Mouse (Mus musculus) left cerebral cortex, postnatal 4 days (tissue): ENCODE data around the gene Hepacam2. TPM values are rescaled to one million over a fixed set of nuclear protein-coding genes. Genes with fewer than 3 reads are reported as not detected.
A peak's percentile ranks its signal among the peaks of the same experiment; 100 is the strongest.
"Not testable (repeated sequence)": the region's sequence is repeated elsewhere in the genome, so short reads cannot be mapped to it uniquely, and the experiment has no call there.

ENCODE experiments used
- DNase-seq: peaks from one replicate; pipeline ENCODE4 v3.0.0-alpha.2; 2022
- intact Hi-C: fragments of 180-260 bp; cut with DNase I; formaldehyde crosslinking; loops from one replicate; pipeline ENCODE4 v1.15.1; 2025
- total RNA-seq, 2 experiments: library from RNA; stranded (reverse); gene quantifications; 2 replicates each; pipeline ENCODE4 v1.2.3; 2021

The Hepacam2 gene
- total RNA-seq, 2 experiments from 2014 or later: 0.77 to 0.80 TPM

DNA sequence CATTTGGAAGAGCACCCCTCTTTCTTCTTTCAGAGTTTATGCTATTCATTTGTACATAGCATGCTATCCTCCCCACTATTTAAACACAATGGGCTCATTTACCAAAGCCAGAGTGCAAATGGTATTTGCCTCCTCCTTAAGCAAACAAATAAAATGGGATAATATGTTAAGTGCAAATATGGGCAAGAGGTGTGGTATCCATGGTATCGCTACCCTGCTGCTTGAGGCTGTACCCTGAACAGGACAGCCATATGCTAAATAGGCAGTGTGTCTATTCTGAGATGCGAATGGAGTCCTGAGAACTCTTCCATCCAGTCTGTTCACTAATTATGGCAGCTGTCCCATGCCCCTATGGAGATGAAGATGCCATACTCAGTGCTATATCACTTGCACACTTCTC lies 27.4 kb downstream of the Hepacam2 start:
- intact Hi-C loops: no loop called here
- no peak for DNase-seq

GRCm38 (mm10) chr6:3468627-3469026 lies 29.5 kb downstream of the Hepacam2 start:
- intact Hi-C loops: no loop called here
- no peak for DNase-seq

- DNase-seq: no peak
- intact Hi-C loops: no loop called here
Observed at GRCm38 (mm10) chr6:3463594-3463993, 34.5 kb downstream of the Hepacam2 start.

GRCm38 (mm10) chr6:3463026-3463425 lies 35.1 kb downstream of the Hepacam2 start:
- intact Hi-C loops: no loop called here
- no peak for DNase-seq

GRCm38 (mm10) chr6:3455944-3456536 lies 42.1 kb downstream of the Hepacam2 start:
- DNase-seq: peak; percentile 58
- intact Hi-C loops: no loop called here

DNA sequence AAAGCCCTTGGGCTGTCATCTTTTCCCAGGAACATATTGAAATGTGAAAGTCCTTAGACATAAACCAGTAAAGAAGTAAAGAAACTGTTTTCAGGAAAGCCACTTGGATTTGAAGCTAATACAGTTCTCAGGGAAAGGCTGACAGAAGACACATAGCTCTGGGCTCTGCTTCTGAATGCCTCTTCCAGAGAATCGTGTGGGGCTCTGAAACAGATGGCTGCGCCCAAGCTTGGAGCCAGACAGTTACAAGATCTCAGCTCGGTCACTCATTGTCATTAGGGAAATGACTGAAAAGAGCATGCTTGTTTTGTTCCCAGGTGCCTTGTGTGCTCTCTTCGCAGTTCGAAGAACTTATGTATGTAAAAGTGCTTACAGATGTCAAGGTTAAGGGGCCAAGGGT lies 43.7 kb downstream of the Hepacam2 start:
- intact Hi-C loops: no loop called here
- DNase-seq: peak; percentile 17

DNA sequence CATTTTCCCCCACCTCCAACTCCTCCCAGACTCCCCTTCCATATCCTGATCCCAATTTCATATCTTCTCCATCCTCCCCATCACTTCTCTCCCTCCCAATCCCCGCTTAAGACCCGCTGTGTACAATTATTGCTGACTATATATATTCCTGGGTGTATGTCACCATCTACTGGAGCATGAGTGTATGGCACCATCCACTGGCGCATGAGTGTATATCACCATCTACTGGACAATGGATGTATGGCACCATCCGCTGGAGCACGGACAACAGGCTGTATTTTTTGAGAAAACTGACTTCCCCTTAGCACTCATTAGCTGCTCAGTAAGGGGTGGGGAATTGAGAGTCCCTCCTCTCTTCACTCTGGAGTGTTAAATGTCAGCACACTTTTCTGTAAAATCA lies 50.7 kb downstream of the Hepacam2 start:
- intact Hi-C loops: no loop called here
- peak; percentile 54 for DNase-seq

DNA sequence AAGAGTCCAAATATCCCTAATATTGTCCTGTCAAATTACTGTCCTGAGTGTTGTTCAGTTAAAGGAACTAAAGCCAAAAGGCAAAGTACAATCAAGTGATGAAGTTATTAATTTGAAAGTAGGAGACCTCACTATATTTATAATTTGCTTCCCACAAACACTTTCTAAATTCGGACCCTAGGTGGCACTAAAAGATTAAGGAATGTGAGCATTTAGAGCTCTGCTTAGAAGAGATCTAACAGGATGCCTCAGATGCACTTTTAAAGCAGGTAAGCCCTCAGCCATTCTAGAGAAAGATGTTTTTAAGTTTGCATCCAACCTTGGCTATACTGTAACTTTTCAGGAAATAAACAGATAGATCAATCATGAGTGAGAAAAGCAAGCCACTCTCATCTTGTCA lies 54.2 kb downstream of the Hepacam2 start:
- no peak for DNase-seq
- intact Hi-C loops: no loop called here

DNA sequence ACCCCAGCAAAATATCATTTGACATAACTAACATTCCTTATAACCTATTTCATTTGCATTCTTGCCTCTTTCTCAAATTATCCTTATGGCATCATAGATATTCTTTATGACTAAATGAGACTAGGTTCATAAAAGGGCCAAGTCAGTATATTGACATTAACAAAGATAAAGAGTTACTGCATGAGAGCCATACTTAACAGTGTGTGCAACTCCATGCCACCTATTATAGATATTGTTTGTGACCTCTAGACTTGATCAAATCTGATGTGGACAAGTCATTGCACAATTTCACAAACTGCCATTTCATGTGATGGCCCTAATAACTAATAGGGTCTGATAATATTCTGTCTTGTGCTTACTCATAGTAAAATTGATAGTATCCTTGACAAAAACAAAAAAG lies 62.0 kb downstream of the Hepacam2 start:
- intact Hi-C loops: no loop called here
- no peak for DNase-seq

- intact Hi-C loops, DNase-seq: not testable (repeated sequence)
Observed at GRCm38 (mm10) chr6:3430976-3431375, 67.1 kb downstream of the Hepacam2 start.

- no peak for DNase-seq
- intact Hi-C loops: loop anchor here (2.0 kb wide), 1 partner anchor 38 kb away; no protein-coding TSS in a partner anchor
Observed at GRCm38 (mm10) chr6:3427047-3427446, 71.1 kb downstream of the Hepacam2 start.

- intact Hi-C loops: not testable (repeated sequence)
Observed at GRCm38 (mm10) chr6:3425333-3425732, 72.8 kb downstream of the Hepacam2 start.

DNA sequence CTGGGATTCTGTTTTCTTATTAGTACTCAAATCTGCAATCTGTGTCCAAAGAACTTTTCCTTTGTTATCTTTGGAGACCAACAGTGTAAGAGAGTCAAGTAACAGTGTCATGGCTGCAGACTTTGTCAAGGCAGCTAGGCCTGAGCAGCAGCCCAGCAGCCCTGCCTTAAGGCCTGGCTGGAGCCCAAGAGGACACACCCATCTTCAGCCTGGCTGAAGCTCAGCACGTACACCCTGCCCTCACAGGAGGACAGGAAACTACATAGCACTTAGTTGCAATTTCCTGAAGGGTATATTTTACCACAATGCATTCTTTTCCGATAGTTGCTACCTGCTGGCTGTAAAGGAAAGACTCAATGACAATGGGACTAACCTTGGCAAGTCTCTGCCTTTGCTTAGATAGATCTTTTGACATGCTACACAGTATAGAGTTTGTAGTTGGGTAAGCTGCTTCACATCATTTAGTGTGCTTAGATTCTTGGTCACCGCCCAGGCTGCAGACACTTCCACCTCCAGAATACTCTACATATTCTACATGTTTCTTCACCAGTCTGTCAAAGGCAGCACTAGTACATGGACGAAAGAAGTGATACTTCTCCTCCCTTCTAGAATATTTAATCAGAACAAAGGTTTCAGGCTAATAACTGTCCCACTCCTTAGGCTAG lies 73.4 kb downstream of the Hepacam2 start:
- intact Hi-C loops, DNase-seq: not testable (repeated sequence)

More at GRCm38 (mm10) chr6:3425333-3425732, 72.8 kb downstream of the Hepacam2 start:
- DNase-seq: not testable (repeated sequence)

Other genes with a start within 250 kb of the Hepacam2 start
- gene Samd9l, start 98.7 kb downstream of the Hepacam2 start, total RNA-seq: 1 to 10 TPM; 4.3 to 4.5 TPM
- 10 to 100 TPM; 61.2 to 61.5 TPM for gene Vps50, start 84 bp upstream of the Hepacam2 start, total RNA-seq